Mouse (Mus musculus) lung, postnatal 36 days (tissue): ENCODE data around the gene Cfap221.

Source experiments
- DNase-seq: peaks from one replicate; pipeline ENCODE4 v3.0.0; 2022; ENCODE audit warnings: mixed read lengths

Gene Cfap221

GRCm38 (mm10) chr1:120006844-120007790 lies 10.1 kb upstream of the Cfap221 start, which contains the start of gene Sctr:
TSS of gene Sctr (plus strand) at chr1:120006894.
- no peak for DNase-seq

- DNase-seq, result peak; percentile 49
Observed at GRCm38 (mm10) chr1:119997644-119998043, 610 bp upstream of the Cfap221 start.

GRCm38 (mm10) chr1:119986555-119986954 lies 10.5 kb downstream of the Cfap221 start:
- DNase-seq, result no peak

- DNase-seq, result no peak
Observed at GRCm38 (mm10) chr1:119975141-119975540, 21.9 kb downstream of the Cfap221 start.

- DNase-seq, result no peak
Observed at GRCm38 (mm10) chr1:119973117-119973516, 23.9 kb downstream of the Cfap221 start.

- peak; percentile 5 for DNase-seq
Observed at GRCm38 (mm10) chr1:119965804-119966514, 31.1 kb downstream of the Cfap221 start.

- DNase-seq, result no peak
Observed at GRCm38 (mm10) chr1:119959920-119960319, 37.1 kb downstream of the Cfap221 start.

GRCm38 (mm10) chr1:119959464-119959863 lies 37.6 kb downstream of the Cfap221 start:
- no peak for DNase-seq

- no peak for DNase-seq
Observed at GRCm38 (mm10) chr1:119957716-119958222, 39.3 kb downstream of the Cfap221 start.

- no peak for DNase-seq
Observed at GRCm38 (mm10) chr1:119954680-119955079, 42.4 kb downstream of the Cfap221 start.

GRCm38 (mm10) chr1:119953456-119953855 lies 43.6 kb downstream of the Cfap221 start:
- DNase-seq, result no peak

- DNase-seq, result no peak
Observed at GRCm38 (mm10) chr1:119950086-119950485, 46.9 kb downstream of the Cfap221 start.

GRCm38 (mm10) chr1:119936861-119937260 lies 60.2 kb downstream of the Cfap221 start:
- DNase-seq, result no peak

- no peak for DNase-seq
Observed at GRCm38 (mm10) chr1:119931421-119932150, 65.4 kb downstream of the Cfap221 start.

- DNase-seq, result peak; percentile 33
Observed at GRCm38 (mm10) chr1:119929715-119930114, 67.3 kb downstream of the Cfap221 start.

GRCm38 (mm10) chr1:119919299-119919698 lies 77.7 kb downstream of the Cfap221 start:
- DNase-seq, result peak; percentile 48

GRCm38 (mm10) chr1:119916823-119917371 lies 80.1 kb downstream of the Cfap221 start:
- DNase-seq, result no peak

- DNase-seq, result peak; percentile 97
Observed at GRCm38 (mm10) chr1:119912953-119913814, 83.8 kb downstream of the Cfap221 start, which contains the start of gene Tmem177. TSS of gene Tmem177 (minus strand) at chr1:119913208.

GRCm38 (mm10) chr1:119907206-119907748 lies 89.8 kb downstream of the Cfap221 start:
- peak; percentile 10 for DNase-seq

GRCm38 (mm10) chr1:119903231-119903620 lies 93.8 kb downstream of the Cfap221 start:
- DNase-seq, result no peak
